Mouse (Mus musculus): ENCODE results near the gene Kcnh3.

The Kcnh3 gene

DNA sequence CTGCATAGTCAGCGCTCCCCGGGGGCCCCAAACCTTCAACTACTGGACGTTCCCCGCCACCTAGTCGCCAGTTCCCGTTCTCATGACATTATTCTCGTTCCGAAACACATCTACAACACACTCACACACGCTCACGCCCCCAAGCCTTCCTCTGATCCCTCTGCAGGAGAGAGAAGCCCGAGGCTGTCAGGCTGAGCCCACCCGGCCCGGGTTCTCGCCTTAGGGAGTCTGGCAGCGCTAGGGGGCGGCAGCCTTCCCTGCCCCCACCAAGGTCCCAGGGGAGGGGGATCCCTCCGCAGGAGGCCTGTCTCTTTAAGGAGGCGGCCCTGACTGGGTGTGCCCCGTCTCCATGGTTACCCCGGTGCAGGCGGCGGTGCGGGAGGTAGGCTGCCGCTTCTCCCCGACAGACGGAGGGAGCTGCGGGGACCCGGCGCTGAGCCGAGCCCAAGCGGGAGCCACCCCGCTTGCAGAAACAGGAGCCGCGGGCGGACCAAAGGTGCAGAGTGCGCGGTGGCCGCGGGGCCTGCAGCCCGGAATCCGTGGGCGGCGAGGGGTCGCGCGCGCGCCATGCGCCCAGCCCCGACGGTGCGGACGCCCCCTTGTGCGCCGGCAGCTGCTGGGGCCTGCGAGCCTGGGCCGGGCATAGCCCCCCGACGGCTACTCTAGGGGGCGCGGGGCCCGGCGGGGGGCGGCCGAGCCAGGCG is at the start of gene Kcnh3:
Gene Kcnh3 (plus strand): TSS at position 654 of the 704 bp plus-strand sequence.
- peak; percentile 95 for DNase-seq

DNA sequence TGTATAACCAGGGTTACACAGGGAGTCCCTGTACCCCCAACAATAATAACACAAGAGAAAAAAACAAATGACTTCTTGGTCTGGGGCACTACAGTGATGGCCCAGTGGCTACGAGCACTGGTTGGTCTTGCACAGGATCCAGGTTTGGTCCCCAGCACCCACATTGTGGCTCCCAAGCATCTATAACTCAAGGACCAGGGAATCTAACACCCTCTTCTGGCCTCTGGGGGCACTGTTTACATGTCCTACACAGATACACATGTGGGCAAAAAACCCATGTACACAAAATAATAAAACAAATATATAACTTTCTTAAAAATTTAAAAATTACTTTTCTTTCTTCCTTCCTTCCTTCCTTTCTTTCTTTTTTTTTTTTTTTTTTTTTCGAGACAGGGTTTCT is 45.0 kb upstream of the Kcnh3 start:
- DNase-seq: peak; percentile 74

DNA sequence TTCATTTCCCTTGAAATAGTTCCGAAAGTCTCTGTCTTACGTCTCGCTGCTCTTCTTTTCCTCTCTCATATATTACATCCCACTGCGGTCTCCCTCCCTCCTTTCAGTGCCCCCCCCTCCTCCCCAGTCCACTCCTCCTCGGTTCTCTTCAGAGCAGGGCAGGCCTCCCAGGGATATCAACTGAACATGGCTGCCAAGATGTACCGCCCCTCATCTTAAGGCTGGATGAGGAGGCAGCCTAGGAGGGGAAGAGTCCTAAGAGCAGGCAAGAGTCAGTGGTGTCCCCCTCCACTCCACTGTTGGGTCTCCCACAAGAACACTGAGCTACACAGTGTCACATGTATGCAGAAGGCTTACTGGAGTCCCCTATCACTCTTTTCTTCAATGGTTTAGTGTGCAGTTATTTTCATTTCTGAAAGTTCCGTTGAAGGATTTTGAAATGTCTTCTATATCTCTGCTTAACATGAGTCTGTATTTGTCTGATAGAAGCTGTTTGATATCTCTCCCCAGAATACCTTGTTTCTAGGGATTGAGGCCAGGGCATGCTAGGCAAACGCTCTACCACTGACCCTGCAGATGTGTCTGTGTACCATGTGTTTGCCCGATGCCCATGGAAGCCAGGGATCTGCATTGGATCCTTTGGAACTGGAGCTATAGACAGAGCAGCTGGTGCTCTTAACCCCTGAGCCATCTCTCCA is 40.3 kb upstream of the Kcnh3 start:
- DNase-seq: no peak

DNA sequence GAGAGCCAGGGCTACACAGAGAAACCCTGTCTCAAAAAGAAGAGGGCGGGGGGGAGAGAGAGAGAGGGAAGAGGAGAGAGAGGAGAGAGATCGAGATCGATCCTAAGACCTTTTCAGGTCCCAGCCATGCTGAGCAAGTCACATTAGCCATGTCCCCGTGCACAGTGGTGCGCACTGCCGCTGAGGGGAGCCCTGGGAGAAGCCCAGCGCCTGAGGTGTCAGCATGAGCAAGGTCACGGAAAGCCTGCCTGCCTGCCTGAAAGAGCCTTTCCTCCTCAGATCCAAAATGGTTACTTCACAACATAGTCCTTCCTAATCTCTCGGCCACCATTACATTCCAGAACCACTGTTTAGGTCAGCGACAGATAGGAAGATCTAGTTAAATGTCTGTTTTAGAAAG is 30.3 kb upstream of the Kcnh3 start:
- no peak for DNase-seq

DNA sequence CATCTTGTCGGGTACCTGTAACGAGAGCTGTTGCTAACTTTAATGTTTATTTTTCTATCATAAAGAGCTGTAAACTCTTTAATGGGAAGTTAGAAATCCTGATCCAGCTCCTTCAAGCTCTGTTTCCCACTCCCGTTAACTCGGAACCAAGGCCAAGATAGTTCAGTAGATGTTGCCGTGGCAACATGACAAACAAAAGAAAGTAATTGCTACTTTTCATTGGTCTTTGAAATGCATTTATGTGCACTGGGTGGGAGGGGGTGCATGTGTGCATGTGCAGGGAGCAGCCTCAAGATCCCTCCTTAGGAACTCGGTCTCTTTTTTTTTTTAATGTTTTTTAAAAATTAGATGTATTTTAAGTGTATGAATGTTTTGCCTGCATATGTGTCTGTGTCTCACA is 29.6 kb upstream of the Kcnh3 start:
- no peak for DNase-seq

DNA sequence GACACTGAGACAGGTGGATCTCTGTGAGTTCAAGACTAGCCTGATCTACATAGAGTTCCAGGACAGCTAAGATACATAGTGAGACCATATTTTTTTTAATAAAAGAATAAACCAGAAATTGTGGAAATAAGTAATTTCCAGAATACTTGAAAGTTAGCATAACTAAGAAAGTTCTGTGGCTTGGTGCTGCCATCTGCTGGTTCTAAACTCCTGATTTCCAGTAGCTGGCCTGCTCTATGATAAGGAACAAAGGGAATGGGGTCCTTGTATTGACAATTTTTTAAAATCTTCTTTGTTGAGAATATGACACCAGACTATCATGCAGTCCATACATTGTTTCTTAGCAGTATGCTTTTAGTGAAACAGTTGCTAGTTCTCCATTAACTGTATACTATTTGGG is 25.9 kb upstream of the Kcnh3 start:
- no peak for DNase-seq

DNA sequence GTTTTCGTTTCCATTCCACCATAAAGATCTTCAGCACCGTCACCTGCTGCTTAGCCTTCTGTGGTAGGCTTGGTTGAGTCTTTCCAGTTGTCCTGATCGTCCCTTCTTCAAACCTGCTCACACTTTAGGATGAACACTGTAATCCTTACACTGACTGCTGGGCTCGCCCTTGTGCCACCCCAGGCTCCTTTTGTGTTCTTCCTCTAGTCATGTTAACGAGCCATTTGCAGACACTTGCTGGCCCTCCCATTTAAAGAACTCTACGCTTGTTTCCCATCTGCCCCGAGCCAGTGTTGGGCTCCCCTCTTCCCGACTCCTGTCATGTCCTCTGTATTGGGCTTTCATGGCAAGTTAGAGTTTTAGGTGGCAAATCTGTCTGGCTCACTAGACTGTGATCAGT is 18.7 kb upstream of the Kcnh3 start:
- DNase-seq: no peak

DNA sequence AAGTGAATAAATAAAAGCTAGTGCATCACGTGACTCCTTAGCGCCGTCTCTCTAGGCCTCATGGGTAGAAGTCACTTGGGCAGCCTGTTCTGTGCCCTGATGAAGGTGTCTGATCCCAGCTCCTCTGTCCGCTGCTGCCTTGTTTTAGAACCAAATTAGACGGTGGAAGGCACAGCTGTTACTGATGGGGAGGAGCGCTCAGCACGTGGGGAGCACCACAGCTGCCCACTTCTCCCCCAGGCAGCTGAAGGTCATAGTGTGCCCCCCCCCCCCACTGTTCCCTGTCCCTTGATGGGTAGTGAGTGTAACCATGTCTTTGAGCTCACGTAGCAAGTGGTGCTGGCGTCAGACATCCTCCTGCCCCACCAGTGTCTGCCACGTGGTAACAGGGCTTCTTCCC is 11.5 kb upstream of the Kcnh3 start:
- no peak for DNase-seq

DNA sequence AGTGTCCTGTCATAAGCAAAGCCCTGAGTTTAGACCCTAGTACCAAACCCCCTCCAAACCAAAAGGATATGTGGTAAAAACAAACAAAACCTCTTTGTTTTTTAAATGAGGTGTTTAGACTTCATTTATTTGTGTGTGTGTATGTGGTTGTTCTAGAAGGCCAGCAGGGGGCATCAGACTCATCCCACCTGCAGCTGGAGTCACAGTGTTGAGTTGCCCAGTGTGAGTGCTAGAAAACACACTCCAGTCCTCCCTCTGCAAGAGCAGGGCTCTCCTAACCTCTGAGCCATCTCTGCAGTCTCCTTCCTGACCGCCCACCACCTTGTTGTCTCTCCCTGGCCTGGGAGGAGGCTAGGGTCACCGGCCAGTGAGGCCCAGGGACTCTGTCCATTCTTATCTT is 9.7 kb upstream of the Kcnh3 start:
- no peak for DNase-seq

DNA sequence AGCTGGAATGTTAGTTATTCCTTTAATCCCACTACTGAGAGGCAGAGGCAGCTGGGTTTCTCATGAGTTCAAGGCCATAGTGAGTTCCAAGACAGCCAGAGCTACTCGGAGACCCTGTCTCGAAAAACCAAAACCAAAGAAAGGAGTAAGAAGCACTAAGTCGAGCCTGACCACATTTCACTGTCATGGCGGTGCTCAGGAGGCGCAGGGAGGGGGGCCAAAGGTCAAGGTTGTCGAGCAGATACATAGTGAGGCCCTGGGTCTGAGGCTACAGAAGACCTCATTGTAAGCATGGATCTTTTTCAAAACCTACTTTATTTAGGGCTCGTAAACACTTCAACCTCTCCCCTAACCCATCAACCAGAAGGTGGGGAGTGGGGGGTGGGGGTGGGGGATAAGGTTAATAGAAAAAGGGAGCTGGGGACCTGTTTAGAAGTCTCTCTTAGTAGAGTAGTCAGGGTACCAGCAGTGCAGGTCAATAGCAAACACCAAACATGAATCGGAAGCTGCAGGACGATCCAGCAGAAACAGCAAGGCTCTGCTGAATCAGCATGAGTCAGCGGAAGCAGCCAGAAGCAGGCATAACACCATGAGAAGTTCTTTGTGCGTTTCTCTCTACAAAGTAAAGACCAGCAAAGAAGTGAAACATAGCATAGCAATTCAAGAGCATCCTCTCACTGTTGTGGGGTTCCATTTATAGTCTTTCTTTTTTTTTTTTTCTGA is 8.8 kb upstream of the Kcnh3 start:
- DNase-seq: no peak

DNA sequence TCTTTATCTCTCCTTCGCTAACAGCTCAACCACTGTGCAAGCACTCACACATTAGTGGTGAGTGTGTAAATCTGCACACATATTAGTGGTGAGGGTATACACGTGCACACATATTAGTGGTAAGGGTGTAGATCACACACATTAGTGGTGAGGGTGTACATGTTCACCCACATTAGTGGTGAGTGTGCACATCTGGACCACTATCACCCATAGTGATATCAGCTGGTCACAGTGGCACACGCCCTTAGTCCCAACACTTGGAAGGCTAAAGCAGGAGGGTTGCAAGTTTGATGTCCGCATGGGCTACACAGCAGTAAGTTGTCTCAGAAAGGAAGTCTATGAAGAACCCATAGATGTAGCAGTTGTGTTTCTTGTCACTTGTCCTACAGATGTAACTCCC is 7.0 kb upstream of the Kcnh3 start:
- DNase-seq: no peak

DNA sequence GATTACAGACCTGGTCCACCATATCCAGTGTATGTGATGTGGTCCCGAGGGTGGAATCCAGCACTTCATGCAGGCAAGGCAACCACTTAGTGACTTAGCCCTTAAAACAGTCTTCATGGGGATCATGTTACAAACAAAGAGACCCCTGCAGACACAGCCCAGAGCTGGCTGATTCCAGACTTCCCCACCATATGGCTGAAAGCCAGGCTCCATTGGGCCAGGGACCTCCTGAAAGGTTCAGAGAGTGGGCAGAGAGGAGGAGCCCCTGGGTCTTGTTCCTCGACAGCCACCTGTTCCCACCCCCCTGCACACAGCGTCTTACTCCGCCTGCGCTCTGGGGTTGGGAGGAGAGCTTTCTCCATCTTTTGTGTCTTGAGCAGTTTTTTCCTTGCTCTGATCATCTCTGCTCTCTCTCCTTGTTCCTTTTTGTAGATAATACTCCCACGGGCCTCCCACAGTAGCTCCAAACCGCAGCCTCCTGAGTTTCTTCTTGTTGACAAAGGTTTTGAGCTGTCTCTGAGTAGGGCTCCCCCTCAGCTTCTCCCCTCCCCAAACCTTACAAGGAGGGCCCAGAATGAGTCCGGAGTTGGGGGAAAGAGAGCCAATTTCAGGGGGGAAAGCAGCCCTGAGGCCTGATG is 3.2 kb upstream of the Kcnh3 start:
- DNase-seq: no peak

DNA sequence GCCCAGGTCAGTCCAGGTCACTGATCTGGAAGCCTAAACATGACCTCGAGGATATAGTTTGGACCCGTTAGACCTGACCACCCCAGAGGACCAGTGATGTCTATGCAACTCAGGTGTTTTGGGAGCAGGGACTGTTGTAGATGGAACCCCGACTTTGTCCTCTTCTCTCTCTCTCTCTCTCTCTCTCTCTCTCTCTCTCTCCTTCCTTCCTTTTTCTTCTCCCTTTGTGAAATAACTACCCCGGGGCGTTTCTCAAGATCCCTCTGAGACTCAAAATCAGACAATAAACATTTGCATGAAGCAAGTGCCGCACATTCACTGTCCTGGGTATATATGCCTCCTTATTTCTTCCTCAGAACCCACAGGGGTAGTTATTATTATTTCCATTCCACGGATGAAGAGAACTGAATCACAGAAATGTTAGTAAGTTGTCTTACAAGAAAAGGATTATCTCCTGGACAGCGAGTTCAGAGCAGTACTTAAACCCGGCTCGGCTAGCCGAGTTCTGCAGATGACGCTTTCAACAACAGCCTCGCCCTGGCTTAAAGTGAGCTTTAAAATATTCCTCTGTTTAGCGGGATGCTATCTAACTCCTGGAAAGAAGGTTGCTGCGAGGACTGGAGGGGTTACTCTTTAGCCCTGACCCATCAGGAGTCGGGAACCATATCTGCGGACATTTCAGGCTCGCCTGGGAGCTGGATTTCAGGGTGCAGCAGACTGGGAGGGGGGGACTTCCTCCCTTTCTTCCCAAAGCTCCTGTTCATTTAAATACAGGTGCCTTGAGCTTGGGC is 1.7 kb upstream of the Kcnh3 start:
- DNase-seq: no peak

DNA sequence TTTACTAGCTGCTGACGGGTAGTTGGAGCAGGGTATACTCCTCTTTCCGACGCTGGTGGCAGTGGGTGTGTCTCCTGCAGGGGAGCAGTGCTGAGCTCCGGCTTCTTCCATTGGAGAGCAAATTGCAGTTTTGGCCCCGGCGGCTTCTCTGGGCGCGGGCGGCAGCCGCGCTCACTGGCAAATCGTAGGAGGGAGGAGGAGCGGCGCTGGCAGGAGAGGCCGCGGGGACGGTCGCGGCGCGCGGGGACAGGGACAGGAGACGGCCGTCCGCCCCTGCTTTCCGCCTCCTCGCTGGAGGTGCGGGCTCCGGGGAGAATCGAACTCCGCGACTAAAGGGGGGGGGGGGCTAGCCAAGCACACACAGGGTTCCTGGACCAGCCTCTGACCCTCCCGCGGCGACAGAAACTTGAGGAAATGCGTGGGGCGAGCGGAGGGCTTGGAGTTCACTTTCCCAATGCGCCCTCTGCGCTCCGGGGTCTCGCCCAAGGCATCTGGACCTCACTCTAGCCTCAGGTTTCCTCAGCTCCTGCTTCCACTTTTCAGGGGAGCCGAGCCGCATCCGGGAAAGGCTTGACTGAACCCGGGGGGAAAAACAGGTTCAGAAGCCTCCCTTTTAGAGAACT is 965 bp upstream of the Kcnh3 start:
- DNase-seq: peak; percentile 90

DNA sequence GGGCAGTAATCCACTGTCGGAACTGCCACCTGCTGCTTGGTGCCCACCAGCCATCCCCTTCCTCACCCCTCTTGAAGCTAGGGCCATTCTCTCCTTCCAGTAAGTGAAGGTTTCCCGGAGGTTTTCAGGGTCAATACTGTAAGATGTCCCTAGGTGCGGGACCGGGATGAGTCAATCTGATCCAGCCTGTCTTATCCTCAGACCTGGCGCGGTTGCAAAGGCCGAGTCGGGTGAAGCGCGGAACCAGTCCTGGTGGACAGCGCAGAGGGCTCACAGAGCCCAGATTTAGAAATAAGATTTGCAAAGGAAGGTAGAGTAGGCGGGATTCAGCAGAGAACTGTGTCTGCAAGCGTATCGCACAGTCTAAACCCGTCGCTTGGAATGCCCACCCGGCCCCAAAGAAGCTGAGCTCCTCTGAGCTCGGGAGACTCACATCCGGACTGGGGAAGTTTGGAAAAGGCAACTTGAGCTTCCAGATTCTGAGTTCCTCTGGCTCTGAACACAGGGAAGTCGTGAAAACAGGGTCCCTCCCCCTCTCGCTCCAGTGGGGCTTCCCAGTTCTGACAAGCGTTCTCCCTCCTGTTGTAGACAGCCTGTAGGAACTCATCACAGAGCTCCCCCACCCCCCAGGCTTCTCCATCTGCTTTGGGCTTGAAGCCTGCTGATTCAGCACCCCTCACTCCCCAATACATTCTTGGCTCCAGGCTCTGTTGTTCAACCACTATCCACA is 585 bp downstream of the Kcnh3 start:
- peak; percentile 91 for DNase-seq

DNA sequence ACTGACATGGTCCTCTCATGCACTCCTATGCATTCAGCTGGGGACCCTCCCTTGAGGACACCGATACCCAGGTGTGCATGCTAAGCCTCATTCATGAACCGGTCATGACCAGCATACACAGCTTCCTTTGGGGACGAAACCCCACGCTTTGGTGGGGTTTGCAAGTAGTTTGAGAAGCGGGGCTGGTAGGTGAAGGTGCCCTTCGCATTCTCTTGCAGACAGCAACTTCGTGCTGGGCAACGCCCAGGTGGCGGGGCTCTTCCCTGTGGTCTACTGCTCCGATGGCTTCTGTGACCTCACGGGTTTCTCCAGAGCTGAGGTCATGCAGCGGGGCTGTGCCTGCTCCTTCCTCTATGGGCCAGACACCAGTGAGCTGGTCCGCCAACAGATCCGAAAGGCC is 1.4 kb downstream of the Kcnh3 start:
- DNase-seq: no peak

DNA sequence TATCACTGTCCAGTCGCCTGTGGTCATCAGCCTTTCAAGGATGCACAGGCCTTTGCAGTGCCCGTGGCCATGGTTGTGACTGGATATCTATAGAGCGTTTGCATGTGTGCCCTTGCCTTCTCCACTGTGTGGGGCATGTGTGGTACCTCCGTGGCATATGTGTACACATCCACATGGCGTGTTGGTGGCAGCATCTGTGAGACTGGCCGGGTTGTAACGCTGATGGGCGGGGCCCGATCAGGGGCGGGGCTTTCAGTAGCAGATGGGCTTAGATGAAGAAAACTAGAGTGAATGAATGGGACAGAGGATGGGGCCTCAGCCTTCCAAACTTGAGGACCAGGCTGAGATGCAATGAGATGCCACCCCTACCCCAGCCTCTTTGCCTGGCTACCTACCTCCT is 7.3 kb downstream of the Kcnh3 start:
- DNase-seq: no peak

DNA sequence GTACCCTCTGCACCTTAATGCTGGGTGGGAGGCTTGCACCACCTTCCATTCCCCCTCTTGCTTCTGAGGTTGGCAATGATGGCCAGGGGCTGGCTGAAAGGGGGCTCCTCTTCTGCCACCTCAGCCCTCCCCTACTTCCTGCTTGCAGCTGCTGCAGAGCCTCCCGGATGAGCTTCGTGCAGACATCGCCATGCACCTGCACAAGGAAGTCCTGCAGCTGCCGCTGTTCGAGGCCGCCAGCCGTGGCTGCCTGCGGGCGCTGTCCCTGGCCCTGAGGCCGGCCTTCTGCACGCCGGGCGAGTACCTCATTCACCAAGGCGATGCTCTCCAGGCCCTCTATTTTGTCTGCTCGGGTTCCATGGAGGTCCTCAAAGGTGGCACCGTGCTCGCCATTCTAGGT is 9.1 kb downstream of the Kcnh3 start:
- DNase-seq: no peak

DNA sequence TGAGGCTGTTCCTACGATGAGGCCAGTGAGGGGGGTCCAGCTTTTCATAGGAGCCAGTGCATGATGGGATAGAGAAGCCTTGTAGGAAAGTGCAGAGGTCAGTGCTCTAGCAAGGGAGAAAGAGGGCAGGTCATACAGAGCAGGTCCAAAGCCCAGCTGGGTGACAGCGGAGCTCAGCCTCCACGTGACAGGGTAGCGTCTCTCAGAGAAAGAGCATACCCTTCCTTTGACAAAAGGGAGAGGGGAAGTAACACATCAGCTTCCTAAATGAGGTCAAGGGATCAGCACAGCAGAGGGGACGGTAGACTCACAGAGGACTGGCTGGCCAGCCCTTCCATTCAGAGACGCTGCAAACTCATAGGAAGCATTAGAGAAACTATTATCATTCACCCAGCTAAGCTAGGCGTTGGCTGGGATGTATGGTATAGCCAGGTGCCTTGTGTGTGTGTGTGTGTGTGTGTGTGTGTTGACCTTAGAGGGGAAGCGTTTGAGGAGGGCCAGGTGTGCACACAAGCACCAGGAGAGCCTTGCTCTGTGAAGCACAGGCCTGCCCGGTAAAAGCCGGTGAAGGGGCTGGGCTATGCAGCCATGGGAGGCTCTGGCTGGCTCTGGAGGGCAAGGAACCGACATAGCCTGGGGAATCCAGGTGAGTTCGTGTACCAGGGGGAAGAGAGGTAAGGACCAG is 9.8 kb downstream of the Kcnh3 start:
- no peak for DNase-seq

DNA sequence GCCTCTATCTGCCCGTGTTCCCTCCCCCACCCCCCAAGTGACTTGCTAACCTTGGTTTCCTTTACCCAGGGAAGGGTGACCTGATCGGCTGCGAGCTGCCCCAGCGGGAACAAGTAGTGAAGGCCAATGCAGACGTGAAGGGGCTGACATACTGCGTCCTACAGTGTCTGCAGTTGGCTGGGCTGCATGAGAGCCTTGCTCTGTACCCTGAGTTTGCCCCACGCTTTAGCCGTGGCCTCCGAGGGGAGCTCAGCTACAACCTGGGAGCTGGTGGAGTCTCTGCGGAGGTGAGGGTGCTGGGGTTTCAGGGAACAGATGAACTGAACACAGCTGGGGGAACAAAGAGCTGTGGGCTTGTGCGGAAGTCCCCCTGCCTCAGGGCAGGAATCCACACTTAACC is 13.3 kb downstream of the Kcnh3 start:
- no peak for DNase-seq

DNA sequence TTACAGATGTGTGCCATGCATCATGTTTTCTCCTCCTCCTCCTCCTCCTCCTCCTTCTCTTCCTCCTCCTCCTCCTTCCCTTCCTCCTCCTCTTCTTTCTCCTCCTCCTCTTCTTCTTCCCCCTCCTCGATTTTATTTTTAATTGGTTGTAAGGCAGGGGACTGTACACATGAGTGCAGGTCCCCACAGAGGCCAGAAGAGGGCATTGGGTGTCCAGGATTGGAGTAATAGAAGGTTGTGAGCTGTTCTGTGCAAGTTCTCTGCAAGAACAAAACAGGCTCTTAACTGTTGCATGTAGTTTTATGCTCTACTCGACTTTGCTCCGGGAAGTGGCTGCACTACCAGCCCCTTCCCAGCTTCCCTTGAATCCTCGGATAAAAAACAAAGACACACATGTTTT is 15.5 kb downstream of the Kcnh3 start:
- no peak for DNase-seq
